Mouse (Mus musculus): ENCODE data around the gene Hspa2.
A peak's percentile ranks its signal among the peaks of the same experiment; 100 is the strongest.

DNA sequence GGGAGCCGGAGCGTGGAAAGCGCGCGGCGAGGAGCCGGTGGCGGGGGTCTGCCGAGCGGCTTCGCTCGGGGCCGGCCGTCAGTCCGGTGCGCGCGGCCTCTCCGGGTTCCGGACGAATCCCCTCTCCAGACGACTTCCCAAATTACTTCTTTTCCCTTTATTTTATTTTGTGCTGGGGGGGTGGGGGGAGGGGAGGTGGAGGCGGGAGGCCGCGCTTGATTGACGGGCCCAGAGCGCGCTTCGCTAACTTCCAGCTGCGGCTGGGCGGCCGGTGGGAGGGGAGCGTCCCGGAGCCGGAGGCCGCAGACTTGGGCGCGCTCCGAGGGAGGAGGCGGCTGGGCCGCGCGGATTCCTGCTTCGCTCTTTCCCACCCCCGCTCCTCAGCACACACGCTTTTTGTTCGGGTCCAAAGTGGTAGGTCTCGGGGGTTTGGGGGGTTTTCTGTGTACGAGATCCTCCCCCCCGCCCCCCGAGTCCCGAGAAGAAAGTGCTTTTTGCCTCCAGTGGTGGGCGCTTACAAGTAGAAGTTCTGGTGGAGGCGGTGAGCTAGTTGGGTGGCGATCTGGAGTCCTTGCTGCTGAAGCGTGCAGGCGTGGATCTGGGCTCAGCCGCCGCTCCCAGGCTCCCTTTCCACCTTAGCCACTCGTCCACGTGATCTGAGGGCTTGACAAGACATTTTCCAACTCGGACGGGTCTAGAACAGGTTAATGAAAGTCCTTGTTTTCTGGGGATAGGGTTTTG lies 33.0 kb upstream of the Hspa2 start:
- TF ChIP-seq POLR2A (IDR thresholded peaks at IDR 0.05; ENCODE audit: borderline replicate concordance, control insufficient read depth, low read depth, low read length) (peak; percentile 47; the same call in 1 of the 2 replicates), CTCF (IDR thresholded peaks at IDR 0.05; ENCODE audit: control insufficient read depth, insufficient read depth, low read length) (no peak)
